Mouse (Mus musculus) heart, embryonic 14.5 days (tissue): Measurements from ENCODE around the gene Slco1b2. TPM values are rescaled to one million over a fixed set of nuclear protein-coding genes. Genes with fewer than 3 reads are reported as not detected.

Experiments used
- polyA plus RNA-seq: library from polyadenylated mRNA; unstranded; fragments of >200 nt; fragmentation: Nextera tagmentation; extraction: Ambion mirVana; gene quantifications from 2 replicates; pipeline ENCODE4 v1.2.1, GENCODE M21; 2014

The Slco1b2 gene
- polyA plus RNA-seq, 1 experiment from 2014 or later = not detected

Other genes starting within 250 kb of the Slco1b2 start
- gene Slco1c1, start 105.2 kb upstream of the Slco1b2 start, polyA plus RNA-seq = 0.23 and 0.30 TPM in 2 replicates
- not detected in 2 replicates for gene Gm5724, start 144.3 kb downstream of the Slco1b2 start, polyA plus RNA-seq
- gene Slco1a4, start 226.7 kb downstream of the Slco1b2 start, polyA plus RNA-seq = 0.05 and 0.08 TPM in 2 replicates